Mouse (Mus musculus) ES-E14 (cell line): Measurements from ENCODE around the gene Orc6. TPM values are rescaled to one million over a fixed set of nuclear protein-coding genes. Genes with fewer than 3 reads are reported as not detected.

ENCODE experiments used
- DNase-seq: peaks from one replicate; pipeline ENCODE4 v3.0.0-alpha.2; 2013; ENCODE audit warnings: low read depth, low spot score
- H3K27ac ChIP-seq: 2 replicates; pipeline ENCODE4 v1.5.1; 2012; ENCODE audit warnings: low read depth, mild to moderate bottlenecking, low read length, moderate library complexity, mixed read lengths; ENCODE audit not compliant: poor library complexity, insufficient read depth, severe bottlenecking
- H3K36me3 ChIP-seq: 2 replicates; pipeline ENCODE4 v1.6.1; 2012; ENCODE audit warnings: mild to moderate bottlenecking, low read length, moderate library complexity, mixed read lengths; ENCODE audit not compliant: control insufficient read depth, poor library complexity, insufficient read depth, severe bottlenecking
- H3K4me1 ChIP-seq, 2 experiments: fragments of 150-350 bp in 1 of 2; sonication (generic) in 1 of 2; 2 replicates each; pipeline ENCODE4 v1.6.1; 2012; ENCODE audit warnings: low read length in 2 of 2, mild to moderate bottlenecking in 1 of 2, mixed read lengths in 1 of 2; ENCODE audit not compliant: control insufficient read depth in 2 of 2, insufficient read depth in 2 of 2, poor library complexity in 1 of 2
- H3K4me3 ChIP-seq, 2 experiments: fragments of 150-350 bp in 1 of 2; sonication (generic) in 1 of 2; 2 replicates each; pipeline ENCODE4 v1.5.1; 2012; ENCODE audit warnings: low read length in 2 of 2, low read depth in 1 of 2, mild to moderate bottlenecking in 1 of 2, mixed read lengths in 1 of 2; ENCODE audit not compliant: insufficient read depth in 1 of 2, poor library complexity in 1 of 2, severe bottlenecking in 1 of 2
- H3K9ac ChIP-seq: 2 replicates; pipeline ENCODE4 v1.6.1; 2012; ENCODE audit warnings: low read depth, mild to moderate bottlenecking, low read length, mixed read lengths; ENCODE audit not compliant: poor library complexity, insufficient read depth, severe bottlenecking
- H3K9me3 ChIP-seq: fragments of 150-350 bp; sonication (generic); 2 replicates; pipeline ENCODE4 v1.6.1; 2012; ENCODE audit warnings: low read depth, mild to moderate bottlenecking, low read length; ENCODE audit not compliant: control insufficient read depth, insufficient read depth
- CHD2 ChIP-seq: IDR thresholded peaks from 2 replicates; pipeline ENCODE4 v1.6.1; 2014; ENCODE audit warnings: mild to moderate bottlenecking, low read depth, low read length, inconsistent platforms
- HCFC1 ChIP-seq: IDR thresholded peaks from 2 replicates; pipeline ENCODE4 v1.6.1; 2012; ENCODE audit warnings: low read length, inconsistent platforms, borderline replicate concordance; ENCODE audit not compliant: insufficient read depth
- MAFK ChIP-seq: IDR thresholded peaks from 2 replicates; pipeline ENCODE4 v1.6.1; 2014; ENCODE audit warnings: mild to moderate bottlenecking, low read depth, low read length, inconsistent platforms; ENCODE audit not compliant: insufficient read depth
- ZC3H11A ChIP-seq: IDR thresholded peaks from 2 replicates; pipeline ENCODE4 v1.6.1; 2012; ENCODE audit warnings: low read depth, mild to moderate bottlenecking, inconsistent platforms, low read length, borderline replicate concordance
- ZNF384 ChIP-seq: IDR thresholded peaks from 2 replicates; pipeline ENCODE4 v1.6.1; 2012; ENCODE audit warnings: low read depth, low read length, inconsistent platforms
- in situ Hi-C, 2 experiments: fragments of 600-800 bp; cut with MboI; formaldehyde crosslinking; loops; one replicate each; pipeline ENCODE4 v1.15.1; 2025; ENCODE audit warnings: low sequenced_read_pairs in 2 of 2, inconsistent platforms in 1 of 2; ENCODE audit not compliant: unreplicated experiment in 2 of 2
- total RNA-seq: library from RNA; depleted of rRNA; stranded (reverse); fragments of 300-350 nt; gene quantifications from 2 replicates; pipeline ENCODE4 v1.2.3, GENCODE M21; 2012

Gene Orc6
- total RNA-seq, 1 experiment = 105 TPM

GRCm38 (mm10) chr8:85329506-85329905, 30.1 kb downstream of the Orc6 start:
- no peaks in the 10 kb centered on the region for H3K36me3 ChIP-seq
- H3K4me3 ChIP-seq = no peak overlapping the region
- no peak overlapping the region for H3K9ac ChIP-seq
- no peak overlapping the region for H3K27ac ChIP-seq
- DNase-seq = peak; percentile 16
- TF ChIP-seq HCFC1 = no peak
- no peak for TF ChIP-seq MAFK
- no peak for TF ChIP-seq ZNF384
- in situ Hi-C loops = no loop called here
- H3K9me3 ChIP-seq = no peaks in the 10 kb centered on the region
- H3K4me1 ChIP-seq = no peaks in the 10 kb centered on the region

GRCm38 (mm10) chr8:85335105-85335504, 35.7 kb downstream of the Orc6 start:
- Histone ChIP-seq H3K9me3 (no peaks in the 10 kb centered on the region), H3K4me3 (no peak overlapping the region), H3K27ac (no peak overlapping the region), H3K36me3 (no peaks in the 10 kb centered on the region), H3K9ac (no peak overlapping the region), H3K4me1 (no peaks in the 10 kb centered on the region)
- no peak for DNase-seq
- in situ Hi-C loops = no loop called here
- TF ChIP-seq MAFK (no peak), ZNF384 (no peak), ZC3H11A (no peak), HCFC1 (no peak)

DNA sequence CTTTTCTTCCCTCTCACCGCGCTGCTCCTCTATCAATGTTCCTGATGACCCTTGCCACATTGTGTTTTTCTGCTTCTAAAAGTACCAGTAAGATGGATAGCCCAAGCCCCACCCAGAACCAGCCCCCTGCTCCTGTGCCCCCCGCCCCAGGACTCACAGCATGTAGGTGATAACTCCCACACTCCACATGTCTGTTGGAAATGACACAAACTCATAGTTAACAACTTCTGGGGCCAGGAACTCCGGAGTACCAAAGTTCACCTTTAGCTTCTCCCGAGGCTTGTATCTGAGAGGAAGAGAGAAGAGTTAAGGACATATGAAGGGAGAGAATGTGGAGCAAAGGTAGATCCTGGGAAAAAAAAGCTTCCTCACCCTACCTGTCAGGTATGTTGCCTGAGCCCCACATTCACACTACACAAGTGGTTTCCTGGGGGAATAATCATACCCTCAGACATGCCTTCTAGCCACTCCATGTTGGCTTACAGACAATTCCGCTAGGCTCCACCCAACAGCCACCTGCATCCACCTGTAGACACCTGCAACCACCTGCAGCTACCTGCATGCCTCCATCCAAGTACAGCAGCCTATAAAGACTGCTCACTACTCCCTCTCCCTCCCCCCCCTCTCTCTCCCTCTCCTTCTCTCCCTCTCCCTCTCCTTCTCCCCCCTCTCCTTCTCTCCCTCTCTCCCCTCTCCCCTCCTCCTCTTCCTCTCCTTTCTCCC, 36.9 kb downstream of the Orc6 start:
- Histone ChIP-seq H3K4me3 (no peak overlapping the region), H3K9ac (no peak overlapping the region), H3K9me3 (no peaks in the 10 kb centered on the region), H3K27ac (no peak overlapping the region), H3K4me1 (no peaks in the 10 kb centered on the region), H3K36me3 (no peaks in the 10 kb centered on the region)
- in situ Hi-C loops = no loop called here
- DNase-seq = no peak
- TF ChIP-seq MAFK (no peak), HCFC1 (no peak), CHD2 (no peak), ZNF384 (no peak), ZC3H11A (no peak)

- no peak for DNase-seq
- Histone ChIP-seq H3K9me3 (no peaks in the 10 kb centered on the region), H3K9ac (no peak overlapping the region), H3K4me3 (no peak overlapping the region), H3K27ac (no peak overlapping the region), H3K4me1 (no peaks in the 10 kb centered on the region), H3K36me3 (no peaks in the 10 kb centered on the region)
- in situ Hi-C loops = no loop called here
- TF ChIP-seq ZC3H11A (no peak), HCFC1 (no peak), CHD2 (no peak), ZNF384 (no peak), MAFK (no peak)
Observed at GRCm38 (mm10) chr8:85337681-85338080, 38.2 kb downstream of the Orc6 start.
